Mouse (Mus musculus) ES-CJ7 (cell line): ENCODE measurements around the gene Gstp3.
"Not testable (repeated sequence)": the region's sequence is repeated elsewhere in the genome, so short reads cannot be mapped to it uniquely, and the experiment has no call there.

ENCODE experiments used
- DNase-seq: peaks from one replicate; pipeline ENCODE4 v3.0.0; 2011; ENCODE audit warnings: low read depth, low spot score

Gene Gstp3

GRCm38 (mm10) chr19:4040941-4041340 is 18.4 kb downstream of the Gstp3 start:
- not testable (repeated sequence) for DNase-seq

- DNase-seq, result peak; percentile 70
Measured at GRCm38 (mm10) chr19:4037788-4038232, 21.6 kb downstream of the Gstp3 start, which contains the start of gene Gstp1. Gstp1 (minus strand) TSS chr19:4037985.

GRCm38 (mm10) chr19:4037154-4037787 is 22.1 kb downstream of the Gstp3 start:
- not testable (repeated sequence) for DNase-seq

- no peak for DNase-seq
Measured at GRCm38 (mm10) chr19:4036327-4037045, 22.9 kb downstream of the Gstp3 start.

- DNase-seq, result no peak
Measured at GRCm38 (mm10) chr19:4033742-4034141, 25.6 kb downstream of the Gstp3 start.

- DNase-seq, result no peak
Measured at GRCm38 (mm10) chr19:4033298-4033697, 26.1 kb downstream of the Gstp3 start.

GRCm38 (mm10) chr19:4032668-4033067 is 26.7 kb downstream of the Gstp3 start:
- DNase-seq, result no peak

- no peak for DNase-seq
Measured at GRCm38 (mm10) chr19:4027576-4027975, 31.8 kb downstream of the Gstp3 start.

- no peak for DNase-seq
Measured at GRCm38 (mm10) chr19:4023185-4023584, 36.2 kb downstream of the Gstp3 start.

GRCm38 (mm10) chr19:4018743-4019583 is 40.4 kb downstream of the Gstp3 start:
- peak; percentile 85 for DNase-seq

- DNase-seq, result no peak
Measured at GRCm38 (mm10) chr19:4017921-4018587, 41.3 kb downstream of the Gstp3 start.

GRCm38 (mm10) chr19:4015635-4016034 is 43.7 kb downstream of the Gstp3 start:
- no peak for DNase-seq

GRCm38 (mm10) chr19:4014802-4015201 is 44.6 kb downstream of the Gstp3 start:
- DNase-seq, result no peak

- no peak for DNase-seq
Measured at GRCm38 (mm10) chr19:4013066-4013465, 46.3 kb downstream of the Gstp3 start.

- DNase-seq, result peak; percentile 99
Measured at GRCm38 (mm10) chr19:4012432-4013022, 46.8 kb downstream of the Gstp3 start, which contains the start of gene Ndufv1. Ndufv1 (minus strand) TSS chr19:4012806.

GRCm38 (mm10) chr19:4011086-4011485 is 48.3 kb downstream of the Gstp3 start:
- DNase-seq, result no peak
